Mouse (Mus musculus) left cerebral cortex, adult 2 months (tissue): ENCODE results near the gene Lrrc56. TPM values are rescaled to one million over a fixed set of nuclear protein-coding genes. Genes with fewer than 3 reads are reported as not detected.
"Not testable (repeated sequence)": the region's sequence is repeated elsewhere in the genome, so short reads cannot be mapped to it uniquely, and the experiment has no call there.

ENCODE experiments used
- DNase-seq, 2 experiments: peaks; one replicate each; pipeline ENCODE4 v3.0.0; 2021 to 2022; ENCODE audit warnings: low spot score in 2 of 2, mixed read lengths in 1 of 2; ENCODE audit errors: extremely low spot score in 1 of 2
- H3K27ac ChIP-seq: fragments of 200-600 bp; 2 replicates; pipeline ENCODE4 v1.8.1; 2022
- H3K4me3 ChIP-seq: fragments of 200-600 bp; 2 replicates; pipeline ENCODE4 v1.8.1; 2022
- CTCF ChIP-seq: fragments of 200-600 bp; IDR thresholded peaks from 2 replicates; pipeline ENCODE4 v1.8.1; 2022; ENCODE audit warnings: antibody characterized with exemption, mild to moderate bottlenecking, moderate library complexity
- intact Hi-C: fragments of 180-260 bp; cut with DNase I; formaldehyde crosslinking; loops from one replicate; pipeline ENCODE4 v1.15.1; 2025
- total RNA-seq, 2 experiments: library from RNA; stranded (reverse); gene quantifications; 2 replicates each; pipeline ENCODE4 v1.2.3; 2021

Gene Lrrc56
- total RNA-seq, 2 experiments from 2014 or later = 3.9 to 5.0 TPM

- intact Hi-C loops = loop anchor here (2.0 to 5.0 kb wide), 2 partner anchors 27 to 49 kb away; partner anchors contain the start of genes Hras, Lrrc56 and Rnh1
- DNase-seq = peak; percentile 90 to 91
- peak overlapping the region; percentile 41; the same call in 1 of the 2 replicates for H3K27ac ChIP-seq
- peak overlapping the region; percentile 36 for H3K4me3 ChIP-seq
- peak; percentile 20; the same call in 1 of the 2 replicates for TF ChIP-seq CTCF
Measured at GRCm38 (mm10) chr7:141221249-141222125, 27.5 kb downstream of the Lrrc56 start.

GRCm38 (mm10) chr7:141222126-141222467 is 28.1 kb downstream of the Lrrc56 start:
- peak overlapping the region; percentile 41; the same call in 1 of the 2 replicates for H3K27ac ChIP-seq
- intact Hi-C loops = loop anchor here (5.0 kb wide), 1 partner anchor 50 kb away; the partner anchor contains the start of gene Rnh1
- no peak for DNase-seq

GRCm38 (mm10) chr7:141222696-141223215 is 28.8 kb downstream of the Lrrc56 start:
- DNase-seq = no peak
- intact Hi-C loops = loop anchor here (5.0 kb wide), 1 partner anchor 50 kb away; the partner anchor contains the start of gene Rnh1
- TF ChIP-seq CTCF = no peak
- Histone ChIP-seq H3K4me3 (no peak overlapping the region), H3K27ac (no peak overlapping the region)

More at GRCm38 (mm10) chr7:141222126-141222467, 28.1 kb downstream of the Lrrc56 start:
- peak overlapping the region; percentile 36 for H3K4me3 ChIP-seq
- no peak for TF ChIP-seq CTCF

GRCm38 (mm10) chr7:141226535-141226934 is 32.6 kb downstream of the Lrrc56 start:
- intact Hi-C loops = no loop called here
- H3K27ac ChIP-seq = no peak overlapping the region
- peak; percentile 23; the same call in 1 of the 2 replicates for TF ChIP-seq CTCF
- DNase-seq = no peak
- H3K4me3 ChIP-seq = no peak overlapping the region

DNA sequence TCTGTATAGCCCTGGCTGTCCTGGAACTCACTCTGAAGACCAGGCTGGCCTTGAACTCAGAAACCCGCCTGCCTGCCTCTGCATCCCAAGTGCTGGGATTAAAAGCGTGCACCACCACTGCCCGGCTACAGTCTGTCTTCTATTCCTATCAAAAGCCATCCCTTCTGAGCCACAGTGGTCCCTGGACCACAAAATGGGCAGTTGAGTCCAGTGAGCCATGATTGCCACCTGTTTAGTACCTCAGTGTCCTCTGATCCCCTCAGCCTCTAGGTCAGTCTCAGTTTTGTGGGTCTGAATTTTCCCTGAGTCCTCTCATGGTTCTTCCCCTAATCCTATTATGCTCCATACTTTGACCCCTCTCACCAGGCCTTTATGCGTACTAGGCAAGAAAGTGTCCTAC is 33.8 kb downstream of the Lrrc56 start:
- Histone ChIP-seq H3K27ac (peak overlapping the region; percentile 100), H3K4me3 (no peak overlapping the region)
- intact Hi-C loops = loop anchor here (2.0 kb wide), 1 partner anchor 135 kb away; no protein-coding TSS in a partner anchor
- DNase-seq = no peak
- no peak for TF ChIP-seq CTCF

GRCm38 (mm10) chr7:141228279-141229067 is 34.5 kb downstream of the Lrrc56 start, which contains the start of gene Phrf1:
Gene Phrf1 (plus strand): TSS chr7:141228784.
- peak within 1 kb of the TSS; percentile 100 for H3K4me3 ChIP-seq
- TF ChIP-seq CTCF = peak; percentile 100
- H3K27ac ChIP-seq = peak within 1 kb of the TSS; percentile 100
- intact Hi-C loops = loop anchor here (2.0 kb wide), 1 partner anchor 134 kb away; no protein-coding TSS in a partner anchor
- DNase-seq = peak; percentile 88 to 96

GRCm38 (mm10) chr7:141229702-141230101 is 35.7 kb downstream of the Lrrc56 start:
- Histone ChIP-seq H3K27ac (no peak overlapping the region), H3K4me3 (peak overlapping the region; percentile 100)
- TF ChIP-seq CTCF = no peak
- DNase-seq = no peak
- intact Hi-C loops = loop anchor here (2.0 kb wide), 1 partner anchor 133 kb away; no protein-coding TSS in a partner anchor

DNA sequence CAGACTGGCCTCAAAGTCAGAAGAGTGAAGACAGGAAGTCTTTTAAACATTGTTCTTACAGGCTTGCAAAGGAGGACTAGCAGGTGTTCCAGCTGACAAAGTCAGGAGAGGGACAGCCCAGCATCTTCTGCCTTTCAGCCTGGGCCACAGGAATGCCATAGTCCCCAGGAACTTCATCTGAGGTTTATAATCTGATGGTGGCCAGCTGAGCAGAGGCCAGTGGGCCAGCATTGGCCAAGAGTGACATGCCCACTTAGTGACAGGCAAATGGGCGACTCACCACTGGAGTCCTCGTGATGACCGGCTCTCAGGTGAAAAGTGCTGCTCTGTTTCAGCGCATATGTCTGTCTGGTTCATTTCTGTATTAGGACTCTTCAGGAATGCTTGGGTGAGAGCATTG is 36.6 kb downstream of the Lrrc56 start:
- H3K27ac ChIP-seq = no peak overlapping the region

DNA sequence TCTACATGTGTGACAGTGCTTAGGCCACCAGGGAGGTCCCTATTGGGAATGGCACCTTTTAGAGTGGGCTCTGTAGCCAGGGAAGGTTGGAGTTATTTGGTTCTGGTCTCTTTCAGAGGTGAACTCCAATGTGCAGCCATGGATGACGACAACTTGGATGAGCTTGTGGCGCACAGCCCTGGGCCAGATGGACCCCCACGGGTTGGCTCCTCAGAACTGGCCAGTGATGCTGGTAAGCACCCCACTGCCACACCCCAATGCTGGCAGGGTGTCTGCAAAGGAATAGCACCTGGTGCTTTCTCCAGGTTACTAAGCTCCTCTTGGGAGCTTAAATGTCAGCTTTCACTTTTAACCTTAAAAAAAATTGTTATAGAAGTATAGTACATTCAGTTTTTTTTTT is 37.2 kb downstream of the Lrrc56 start:
- Histone ChIP-seq H3K27ac (no peak overlapping the region), H3K4me3 (no peak overlapping the region)
- no peak for DNase-seq
- intact Hi-C loops = no loop called here
- no peak for TF ChIP-seq CTCF

More for the DNA sequence above, 36.6 kb downstream of the Lrrc56 start:
- no peak for DNase-seq
- no peak for TF ChIP-seq CTCF
- no peak overlapping the region for H3K4me3 ChIP-seq
- intact Hi-C loops = no loop called here

DNA sequence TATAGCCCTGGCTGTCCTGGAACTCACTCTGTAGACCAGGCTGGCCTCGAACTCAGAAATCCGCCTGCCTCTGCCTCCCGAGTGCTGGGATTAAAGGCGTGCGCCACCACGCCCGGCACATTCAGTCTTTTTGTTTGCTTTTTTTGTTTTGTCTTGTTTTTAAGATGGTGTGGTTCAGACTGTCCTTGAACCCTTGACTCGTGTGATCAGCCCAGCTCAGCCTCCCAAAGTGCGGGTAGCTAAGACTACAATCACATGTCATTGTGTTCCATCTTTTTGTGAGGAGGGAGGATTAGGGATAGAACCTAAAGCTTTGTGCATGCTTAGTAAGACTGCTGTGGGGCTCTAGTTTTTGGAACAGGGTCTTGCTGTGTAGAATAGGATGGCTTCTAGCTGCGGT is 37.6 kb downstream of the Lrrc56 start:
- Histone ChIP-seq H3K27ac (no peak overlapping the region), H3K4me3 (no peak overlapping the region)
- TF ChIP-seq CTCF = no peak
- no peak for DNase-seq
- intact Hi-C loops = no loop called here

- H3K27ac ChIP-seq, H3K4me3 ChIP-seq, intact Hi-C loops, DNase-seq: not testable (repeated sequence)
Measured at GRCm38 (mm10) chr7:141250486-141250885, 56.5 kb downstream of the Lrrc56 start.
